8 mouse cellular contexts compared by ENCODE assay signal in the genomic region with DNA sequence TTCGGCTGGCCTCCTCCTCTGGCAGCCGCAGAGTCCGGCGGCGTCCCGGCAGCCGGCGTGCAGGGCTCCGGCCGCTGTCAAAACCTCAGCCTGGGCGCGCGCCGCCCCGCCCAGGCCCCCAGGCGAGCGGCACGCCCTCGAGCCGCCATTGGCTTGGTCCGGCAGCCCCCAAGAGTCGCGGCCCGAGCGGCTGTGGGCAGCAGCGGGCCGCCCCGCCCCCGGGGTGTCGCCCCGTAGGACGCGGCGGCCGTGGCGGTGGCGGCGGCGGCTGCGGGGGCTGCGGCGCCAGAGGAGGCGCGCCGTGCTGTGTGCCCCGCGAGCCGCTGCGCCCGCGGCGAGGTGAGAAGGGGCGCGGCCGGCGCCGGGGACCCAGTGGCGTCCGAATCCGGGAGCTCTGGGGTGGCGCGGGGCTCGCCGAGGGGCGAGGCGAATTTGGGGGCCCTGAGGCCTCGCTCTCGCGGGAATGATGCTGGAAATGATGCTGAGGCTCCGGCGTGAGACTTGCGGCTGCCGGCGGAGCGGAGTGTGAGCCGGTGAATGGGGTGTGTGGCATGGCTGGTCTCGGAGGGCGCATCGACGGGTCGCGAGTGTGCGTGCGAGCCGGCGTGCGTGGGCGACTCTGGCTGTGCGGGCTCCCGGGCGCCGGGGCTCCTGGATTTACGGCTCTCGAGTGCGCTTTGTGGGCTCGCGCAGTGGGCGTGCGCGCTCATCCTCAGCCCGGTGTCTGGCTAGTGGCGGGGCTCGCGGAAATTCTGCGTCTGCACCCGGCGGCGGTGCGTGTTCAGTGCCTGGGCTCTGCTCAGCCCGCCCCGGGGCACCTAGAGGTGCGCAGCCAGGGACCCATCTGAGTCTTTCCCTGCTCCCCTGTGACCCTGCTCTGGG. TPM values are rescaled to one million over a fixed set of nuclear protein-coding genes. Genes with fewer than 3 reads are reported as not detected.
DNase-seq lines count a peak whose midpoint lies in the region; ATAC-seq and TF ChIP-seq lines count a peak whose summit lies in the region.

Gene Glis1, plus strand, starts transcription at position 236 of the 882 bp plus-strand sequence.

- H3K27ac ChIP-seq in embryonic facial prominence, embryonic 10.5 days (replicated peaks), result peak within 1 kb of the TSS; percentile 75
- no peak within 1 kb of the TSS for H3K27ac ChIP-seq in intestine, postnatal 0 days (ENCODE audit: low read depth, low read length)
- H3K27ac ChIP-seq in limb, embryonic 11.5 days (replicated peaks; ENCODE audit: low read depth, low read length), result no peak within 1 kb of the TSS
- H3K27ac ChIP-seq in midbrain, embryonic 11.5 days (ENCODE audit: low read depth, low read length), result no peak within 1 kb of the TSS
- H3K27ac ChIP-seq in stomach, embryonic 16.5 days (ENCODE audit: low read length), result no peak within 1 kb of the TSS

- peak within 1 kb of the TSS; percentile 42 for H3K9ac ChIP-seq in intestine, postnatal 0 days (ENCODE audit: low read depth, low read length)
- H3K9ac ChIP-seq in limb, embryonic 11.5 days (ENCODE audit: low read length), result peak within 1 kb of the TSS; percentile 52
- peak within 1 kb of the TSS; percentile 36 for H3K9ac ChIP-seq in midbrain, embryonic 11.5 days (ENCODE audit: low read length)
- peak within 1 kb of the TSS; percentile 63 for H3K9ac ChIP-seq in stomach, embryonic 16.5 days (ENCODE audit: low read length)

- WGBS in embryonic facial prominence, embryonic 10.5 days, result under 1% methylated on average over 112 of the region's 112 CpGs
- under 1% methylated on average over 94 of the region's 112 CpGs for WGBS in intestine, postnatal 0 days
- WGBS in limb, embryonic 11.5 days, result under 1% methylated on average over 108 of the region's 112 CpGs
- WGBS in midbrain, embryonic 11.5 days, result under 1% methylated on average over 106 of the region's 112 CpGs
- WGBS in stomach, embryonic 16.5 days, result under 1% methylated on average over 103 of the region's 112 CpGs

- H3K36me3 ChIP-seq in embryonic facial prominence, embryonic 10.5 days (replicated peaks), result no peaks in the 10 kb centered on the region
- no peaks in the 10 kb centered on the region for H3K36me3 ChIP-seq in intestine, postnatal 0 days (ENCODE audit: control insufficient read depth, insufficient read depth)
- H3K36me3 ChIP-seq in limb, embryonic 11.5 days (ENCODE audit: control insufficient read depth, insufficient read depth, low read length), result no peaks in the 10 kb centered on the region
- no peaks in the 10 kb centered on the region for H3K36me3 ChIP-seq in midbrain, embryonic 11.5 days (ENCODE audit: control insufficient read depth, insufficient read depth, low read length)
- H3K36me3 ChIP-seq in stomach, embryonic 16.5 days (ENCODE audit: control insufficient read depth, insufficient read depth, low read length), result no peaks in the 10 kb centered on the region

- H3K4me2 ChIP-seq in intestine, postnatal 0 days (replicated peaks; ENCODE audit: low read depth), result peak within 1 kb of the TSS; percentile 98
- peak within 1 kb of the TSS; percentile 98 for H3K4me2 ChIP-seq in limb, embryonic 11.5 days (ENCODE audit: low read depth, severe bottlenecking)
- H3K4me2 ChIP-seq in midbrain, embryonic 11.5 days, result peak within 1 kb of the TSS; percentile 93
- peak within 1 kb of the TSS; percentile 96 for H3K4me2 ChIP-seq in stomach, embryonic 16.5 days (ENCODE audit: low read depth, low read length)

- peak; percentile 41; the same call in 1 of the 2 replicates for ATAC-seq in intestine, postnatal 0 days
- peak; percentile 88 for ATAC-seq in limb, embryonic 11.5 days (ENCODE audit: insufficient number of reproducible peaks, low FRiP score, low TSS enrichment, low read depth)
- ATAC-seq in midbrain, embryonic 11.5 days (ENCODE audit: low FRiP score), result peak; percentile 95
- peak; percentile 86 for ATAC-seq in stomach, embryonic 16.5 days (ENCODE audit: insufficient read depth, low FRiP score)

- no peak for TF ChIP-seq CTCF in intestine, postnatal 0 days (IDR thresholded peaks at IDR 0.05; ENCODE audit: low read depth)

- H3K4me1 ChIP-seq in embryonic facial prominence, embryonic 10.5 days, result peaks cover 36% of the 10 kb centered on the region
- H3K4me1 ChIP-seq in intestine, postnatal 0 days (replicated peaks; ENCODE audit: control insufficient read depth, insufficient read depth, low read length), result no peaks in the 10 kb centered on the region
- peaks cover 15% of the 10 kb centered on the region for H3K4me1 ChIP-seq in limb, embryonic 11.5 days (ENCODE audit: control insufficient read depth, insufficient read depth, low read length)
- peaks cover 15% of the 10 kb centered on the region for H3K4me1 ChIP-seq in midbrain, embryonic 11.5 days (ENCODE audit: control insufficient read depth, insufficient read depth, low read length)
- peaks cover 9% of the 10 kb centered on the region for H3K4me1 ChIP-seq in stomach, embryonic 16.5 days (ENCODE audit: control insufficient read depth, insufficient read depth, low read length)

- peak within 1 kb of the TSS; percentile 75 for H3K4me3 ChIP-seq in embryonic facial prominence, embryonic 10.5 days
- peak within 1 kb of the TSS; percentile 63 for H3K4me3 ChIP-seq in intestine, postnatal 0 days (ENCODE audit: low read depth, low read length)
- H3K4me3 ChIP-seq in limb, embryonic 11.5 days (ENCODE audit: low read depth, low read length), result peak within 1 kb of the TSS; percentile 58
- peak within 1 kb of the TSS; percentile 61 for H3K4me3 ChIP-seq in midbrain, embryonic 11.5 days (ENCODE audit: low read depth, low read length)
- peak within 1 kb of the TSS; percentile 64 for H3K4me3 ChIP-seq in stomach, embryonic 16.5 days (replicated peaks; ENCODE audit: low read length)

- peaks cover 77% of the 10 kb centered on the region for H3K27me3 ChIP-seq in embryonic facial prominence, embryonic 10.5 days (replicated peaks; ENCODE audit: low read depth, poor library complexity, severe bottlenecking)
- peaks cover 66% of the 10 kb centered on the region for H3K27me3 ChIP-seq in intestine, postnatal 0 days (replicated peaks; ENCODE audit: control insufficient read depth, insufficient read depth, low read length)
- peaks cover 39% of the 10 kb centered on the region for H3K27me3 ChIP-seq in limb, embryonic 11.5 days (ENCODE audit: control insufficient read depth, insufficient read depth, low read length)
- peaks cover 54% of the 10 kb centered on the region for H3K27me3 ChIP-seq in midbrain, embryonic 11.5 days (ENCODE audit: control insufficient read depth, insufficient read depth, low read length)
- peaks cover 67% of the 10 kb centered on the region for H3K27me3 ChIP-seq in stomach, embryonic 16.5 days (ENCODE audit: control insufficient read depth, insufficient read depth, low read length)

- no peaks in the 10 kb centered on the region for H3K9me3 ChIP-seq in embryonic facial prominence, embryonic 10.5 days
- no peaks in the 10 kb centered on the region for H3K9me3 ChIP-seq in intestine, postnatal 0 days (ENCODE audit: control insufficient read depth)
- H3K9me3 ChIP-seq in limb, embryonic 11.5 days (ENCODE audit: control insufficient read depth, low read length), result no peaks in the 10 kb centered on the region
- no peaks in the 10 kb centered on the region for H3K9me3 ChIP-seq in midbrain, embryonic 11.5 days (ENCODE audit: control insufficient read depth, low read length)
- no peaks in the 10 kb centered on the region for H3K9me3 ChIP-seq in stomach, embryonic 16.5 days (replicated peaks; ENCODE audit: control insufficient read depth, low read length)

- peak; percentile 51 to 65 for DNase-seq in cerebellum, postnatal 10 days
- DNase-seq in cerebellum, adult 9-11 months, result no peak
- DNase-seq in embryonic facial prominence, embryonic 10.5 days (ENCODE audit: low spot score), result peak; percentile 86
- DNase-seq in heart, adult 11 months, result peak; percentile 97
- DNase-seq in limb, embryonic 11.5 days (ENCODE audit: low spot score), result peak; percentile 79
- peak; percentile 95 for DNase-seq in midbrain, embryonic 11.5 days (ENCODE audit: low spot score, missing footprints)

RNA-seq across cellular contexts. Expression of gene Glis1, which starts in this region (rescaled TPM):
- 3.7 and 7.3 TPM in 2 replicates for polyA plus RNA-seq in embryonic facial prominence, embryonic 10.5 days (2016; fragmentation: Nextera tagmentation; extraction: Ambion mirVana)
- 0.14 and 0.18 TPM in 2 replicates for polyA plus RNA-seq in intestine, postnatal 0 days (2015; fragmentation: Nextera tagmentation; extraction: Ambion mirVana)
- 6.8 and 7.8 TPM in 2 replicates for polyA plus RNA-seq in limb, embryonic 11.5 days (2014; fragmentation: Nextera tagmentation; extraction: Ambion mirVana)
- polyA plus RNA-seq in midbrain, embryonic 11.5 days (2014; fragmentation: Nextera tagmentation; extraction: Ambion mirVana), result 0.55 and 0.97 TPM in 2 replicates
- 0.21 and 0.87 TPM in 2 replicates for polyA plus RNA-seq in stomach, embryonic 16.5 days (2015; fragmentation: Nextera tagmentation; extraction: Ambion mirVana)

Comparison
In these comparisons a context has a peak if more than half of its experiments do, and no peak if none do; other contexts are left out.
1. Peak in ATAC-seq, H3K4me3 ChIP-seq, H3K9ac ChIP-seq and H3K4me2 ChIP-seq in intestine, postnatal 0 days; RNA of the gene not detected or under 1 TPM.
2. Peak in DNase-seq, ATAC-seq, H3K4me3 ChIP-seq, H3K9ac ChIP-seq and H3K4me2 ChIP-seq in midbrain, embryonic 11.5 days; RNA of the gene not detected or under 1 TPM.
3. Peak in ATAC-seq, H3K4me3 ChIP-seq, H3K9ac ChIP-seq and H3K4me2 ChIP-seq in stomach, embryonic 16.5 days; RNA of the gene not detected or under 1 TPM.
4. ATAC-seq: peak in every context shown above with its lines; median percentile 95 in midbrain, embryonic 11.5 days; 88 in limb, embryonic 11.5 days; 86 in stomach, embryonic 16.5 days; 41 in intestine, postnatal 0 days.